Mouse (Mus musculus) liver, embryonic 13.5 days (tissue): ENCODE measurements around the gene Tcp11x2. TPM values are rescaled to one million over a fixed set of nuclear protein-coding genes. Genes with fewer than 3 reads are reported as not detected.

Experiments used
- ATAC-seq: fragments of 200-750 bp; cut with Nextera tagmentation; 2 replicates; pipeline ENCODE4 v1.8.0; 2017; ENCODE audit warnings: low read depth, mild to moderate bottlenecking, moderate number of reproducible peaks, moderate library complexity
- DNase-seq: peaks from one replicate; pipeline ENCODE4 v3.0.0; 2022
- H3K27ac ChIP-seq: fragments of 300-500 bp; sonication (generic); 2 replicates; pipeline ENCODE4 v1.5.1; 2015; ENCODE audit warnings: moderate library complexity, mild to moderate bottlenecking, inconsistent platforms
- H3K27me3 ChIP-seq: fragments of 300-500 bp; sonication (generic); 2 replicates; pipeline ENCODE4 v1.6.1; 2015; ENCODE audit warnings: mild to moderate bottlenecking, inconsistent platforms
- H3K36me3 ChIP-seq: fragments of 300-500 bp; sonication (generic); 2 replicates; pipeline ENCODE4 v1.6.1; 2015; ENCODE audit warnings: mild to moderate bottlenecking, inconsistent platforms
- H3K4me1 ChIP-seq: fragments of 300-500 bp; sonication (generic); replicated peaks from 2 replicates; pipeline ENCODE4 v1.6.1; 2015; ENCODE audit warnings: inconsistent platforms
- H3K4me2 ChIP-seq: fragments of 300-500 bp; sonication (generic); 2 replicates; pipeline ENCODE4 v1.6.1; 2015; ENCODE audit warnings: inconsistent platforms, mild to moderate bottlenecking, moderate library complexity
- H3K4me3 ChIP-seq: fragments of 300-500 bp; sonication (generic); replicated peaks from 2 replicates; pipeline ENCODE4 v1.5.1; 2015; ENCODE audit warnings: mild to moderate bottlenecking, inconsistent platforms
- H3K9ac ChIP-seq: fragments of 300-500 bp; sonication (generic); 2 replicates; pipeline ENCODE4 v1.6.1; 2015; ENCODE audit warnings: mild to moderate bottlenecking, inconsistent platforms
- H3K9me3 ChIP-seq: fragments of 300-500 bp; sonication (generic); replicated peaks from 2 replicates; pipeline ENCODE4 v1.6.1; 2016; ENCODE audit warnings: inconsistent platforms
- WGBS: fragments of 180-500 bp; shearing (Covaris S2); methylation state at CpG from one replicate; pipeline ENCODE4 v1.1.7; 2015; ENCODE audit not compliant: insufficient replicate concordance; 5-methylcytosine and 5-hydroxymethylcytosine counted together
- polyA plus RNA-seq: library from polyadenylated mRNA; unstranded; fragments of >200 nt; fragmentation: Nextera tagmentation; extraction: Ambion mirVana; gene quantifications from 2 replicates; pipeline ENCODE4 v1.2.1, GENCODE M21; 2015

Tcp11x2 gene
- polyA plus RNA-seq, 1 experiment from 2014 or later = not detected

- no peak for DNase-seq
Measured at GRCm38 (mm10) chrX:135627605-135628004, 66.0 kb downstream of the Tcp11x2 start, which contains the start of gene Prame. Gene Prame, minus strand, starts transcription at chrX:135627705.

More at GRCm38 (mm10) chrX:135627605-135628004, 66.0 kb downstream of the Tcp11x2 start, which contains the start of gene Prame:
- Histone ChIP-seq H3K27ac (no peak within 1 kb of the TSS), H3K36me3 (no peaks in the 10 kb centered on the region), H3K4me2 (no peak within 1 kb of the TSS), H3K27me3 (no peaks in the 10 kb centered on the region), H3K4me1 (no peaks in the 10 kb centered on the region), H3K9me3 (no peaks in the 10 kb centered on the region), H3K9ac (no peak within 1 kb of the TSS), H3K4me3 (no peak within 1 kb of the TSS)
- WGBS = 70% methylated on average over 11 of the region's 11 CpGs
- no peak for ATAC-seq

Other genes starting within 250 kb of the Tcp11x2 start
- not detected in 2 replicates for gene AV320801, start 199.2 kb downstream of the Tcp11x2 start, polyA plus RNA-seq
- 0.14 TPM in 1 of 2 replicates, not detected in the other for gene Nxf7, start 95.0 kb downstream of the Tcp11x2 start, polyA plus RNA-seq
- not detected in 2 replicates for gene Prame, start 66.1 kb downstream of the Tcp11x2 start, polyA plus RNA-seq
- gene Tmsb15a, start 31.5 kb upstream of the Tcp11x2 start, polyA plus RNA-seq = not detected in 2 replicates
- 3.5 and 3.8 TPM in 2 replicates for gene Armcx5, start 48.9 kb upstream of the Tcp11x2 start, polyA plus RNA-seq
- gene Gprasp1, start 48.9 kb upstream of the Tcp11x2 start, polyA plus RNA-seq = 8.3 and 9.5 TPM in 2 replicates
- gene Bhlhb9, start 103.8 kb upstream of the Tcp11x2 start, polyA plus RNA-seq = 12.8 and 15.5 TPM in 2 replicates
- 1.4 TPM in 2 replicates for gene Gprasp2, start 145.2 kb upstream of the Tcp11x2 start, polyA plus RNA-seq